ENCODE assay signal across 11 mouse cellular contexts in genomic region chr9:78385893-78386292, GRCm38 (mm10). TPM values are rescaled to one million over a fixed set of nuclear protein-coding genes. Genes with fewer than 3 reads are reported as not detected.
DNase-seq lines count a peak whose midpoint lies in the region; ATAC-seq and TF ChIP-seq lines count a peak whose summit lies in the region.
"Had no signal": no experiment of that assay in that cellular context is flagged by ENCODE, and none has a peak within 500 bp of the region (broad histone marks: within the 10 kb centered on the region; RNA-seq: fewer than 3 reads in every experiment).

No protein-coding gene starts in this region.

- no peak overlapping the region for H3K27ac ChIP-seq in liver, postnatal 0 days (ENCODE audit: low read depth)
- H3K27ac ChIP-seq in liver, embryonic 11.5 days (ENCODE audit: low read depth, low read length): no peak overlapping the region
- no peak overlapping the region for H3K27ac ChIP-seq in lung, postnatal 0 days (ENCODE audit: low read length)
- H3K27ac ChIP-seq: forebrain, embryonic 15.5 days; limb, embryonic 12.5 days had no signal

- TF ChIP-seq CTCF in liver, postnatal 0 days (IDR thresholded peaks at IDR 0.05; ENCODE audit: low read depth): peak; percentile 73
- TF ChIP-seq CTCF in lung, postnatal 0 days (IDR thresholded peaks at IDR 0.05): peak; percentile 79

- H3K4me3 ChIP-seq in liver, postnatal 0 days (ENCODE audit: low read depth, low read length): no peak overlapping the region
- no peak overlapping the region for H3K4me3 ChIP-seq in liver, embryonic 11.5 days (ENCODE audit: low read depth, low read length)
- no peak overlapping the region for H3K4me3 ChIP-seq in lung, postnatal 0 days (ENCODE audit: low read depth, low read length)
- H3K4me3 ChIP-seq: forebrain, embryonic 15.5 days; limb, embryonic 12.5 days had no signal

- no peak for ATAC-seq in liver, postnatal 0 days
- no peak for ATAC-seq in liver, embryonic 11.5 days (replicated peaks; ENCODE audit: low FRiP score)
- no peak for ATAC-seq in lung, postnatal 0 days
- ATAC-seq: forebrain, embryonic 15.5 days had no signal

- H3K9me3 ChIP-seq in liver, postnatal 0 days (ENCODE audit: low read length): no peaks in the 10 kb centered on the region
- no peaks in the 10 kb centered on the region for H3K9me3 ChIP-seq in liver, embryonic 11.5 days (ENCODE audit: control insufficient read depth, low read length)
- H3K9me3 ChIP-seq in lung, postnatal 0 days (ENCODE audit: low read length): no peaks in the 10 kb centered on the region
- H3K9me3 ChIP-seq: forebrain, embryonic 15.5 days; limb, embryonic 12.5 days had no signal

- H3K4me2 ChIP-seq in liver, postnatal 0 days (ENCODE audit: low read depth, low read length): no peak overlapping the region
- no peak overlapping the region for H3K4me2 ChIP-seq in liver, embryonic 11.5 days
- H3K4me2 ChIP-seq in lung, postnatal 0 days (replicated peaks; ENCODE audit: low read depth, low read length): no peak overlapping the region
- H3K4me2 ChIP-seq: forebrain, embryonic 15.5 days; limb, embryonic 12.5 days had no signal

- no peaks in the 10 kb centered on the region for H3K4me1 ChIP-seq in liver, postnatal 0 days (ENCODE audit: insufficient read depth)
- H3K4me1 ChIP-seq in liver, embryonic 11.5 days (replicated peaks; ENCODE audit: control insufficient read depth, insufficient read depth, low read length): no peaks in the 10 kb centered on the region
- no peaks in the 10 kb centered on the region for H3K4me1 ChIP-seq in lung, postnatal 0 days (ENCODE audit: insufficient read depth, low read depth, low read length)
- H3K4me1 ChIP-seq: forebrain, embryonic 15.5 days; limb, embryonic 12.5 days had no signal

- 56% methylated on average over 3 of the region's 3 CpGs for WGBS in liver, postnatal 0 days (ENCODE audit: insufficient replicate concordance)
- WGBS in liver, embryonic 11.5 days: 48% methylated on average over 3 of the region's 3 CpGs
- 49% methylated on average over 3 of the region's 3 CpGs for WGBS in lung, postnatal 0 days

- peak; percentile 32 for DNase-seq in adrenal gland, postnatal 14 days
- no peak for DNase-seq in adrenal gland, postnatal 25 days
- DNase-seq in liver, postnatal 0 days: no peak
- DNase-seq in liver, embryonic 11.5 days (ENCODE audit: low spot score): no peak
- DNase-seq in ZHBTc4 (ENCODE audit: low read depth, low spot score): peak; percentile 87
- peak; percentile 48 for DNase-seq in lung, postnatal 0 days (ENCODE audit: low spot score)
- no peak for DNase-seq in layer of hippocampus, adult 8-10 months (ENCODE audit: low spot score in 2 of 2)
- no peak for DNase-seq in gastrocnemius, adult 18-20 months (ENCODE audit: low spot score)
- DNase-seq: heart, postnatal 4 days had no signal

- no peak for TF ChIP-seq EP300 in liver, postnatal 0 days (IDR thresholded peaks at IDR 0.05; ENCODE audit: low read depth)
- no peak for TF ChIP-seq EP300 in lung, postnatal 0 days (IDR thresholded peaks at IDR 0.05)

- no peaks in the 10 kb centered on the region for H3K36me3 ChIP-seq in liver, postnatal 0 days (replicated peaks; ENCODE audit: insufficient read depth, low read length)
- no peaks in the 10 kb centered on the region for H3K36me3 ChIP-seq in liver, embryonic 11.5 days (ENCODE audit: control insufficient read depth, insufficient read depth, low read length)
- no peaks in the 10 kb centered on the region for H3K36me3 ChIP-seq in lung, postnatal 0 days (ENCODE audit: insufficient read depth, low read length)
- H3K36me3 ChIP-seq: forebrain, embryonic 15.5 days; limb, embryonic 12.5 days had no signal

- H3K9ac ChIP-seq in liver, postnatal 0 days (replicated peaks): no peak overlapping the region
- H3K9ac ChIP-seq in liver, embryonic 11.5 days (ENCODE audit: low read depth, low read length): no peak overlapping the region
- H3K9ac ChIP-seq in lung, postnatal 0 days (replicated peaks; ENCODE audit: low read depth): no peak overlapping the region
- H3K9ac ChIP-seq: forebrain, embryonic 15.5 days; limb, embryonic 12.5 days had no signal

- no peaks in the 10 kb centered on the region for H3K27me3 ChIP-seq in liver, postnatal 0 days (ENCODE audit: insufficient read depth, low read length)
- no peaks in the 10 kb centered on the region for H3K27me3 ChIP-seq in liver, embryonic 11.5 days (replicated peaks; ENCODE audit: control insufficient read depth, insufficient read depth, low read length)
- no peaks in the 10 kb centered on the region for H3K27me3 ChIP-seq in lung, postnatal 0 days (replicated peaks; ENCODE audit: insufficient read depth, low read length)
- H3K27me3 ChIP-seq: forebrain, embryonic 15.5 days had no signal

RNA-seq across cellular contexts. Expression of gene Ooep, which starts 7.4 kb away (rescaled TPM):
- not detected in 2 replicates for total RNA-seq in adrenal gland, postnatal 14 days (2021)
- total RNA-seq in adrenal gland, postnatal 25 days (2021): not detected in 2 replicates
- polyA plus RNA-seq in liver, postnatal 0 days (2015; fragmentation: Nextera tagmentation; extraction: Ambion mirVana): not detected in 2 replicates
- polyA plus RNA-seq in liver, embryonic 11.5 days (2014; fragmentation: Nextera tagmentation; extraction: Ambion mirVana): 0.12 and 0.16 TPM in 2 replicates
- polyA plus RNA-seq in lung, postnatal 0 days (2015; fragmentation: Nextera tagmentation; extraction: Ambion mirVana): 3.3 and 4.1 TPM in 2 replicates
- under 1 TPM in 1 of 4 experiments, not detected in 3; 0.14 TPM for total RNA-seq in layer of hippocampus, adult 8-10 months (2022)
- total RNA-seq in gastrocnemius, adult 18-20 months (2021): not detected
- total RNA-seq: heart, postnatal 4 days had no signal

RNA-seq across cellular contexts. Expression of gene Ddx43, which starts 9.7 kb away (rescaled TPM):
- total RNA-seq in adrenal gland, postnatal 14 days (2021): 0.15 TPM in 1 of 2 replicates, not detected in the other
- not detected in 2 replicates for total RNA-seq in adrenal gland, postnatal 25 days (2021)
- polyA plus RNA-seq in liver, postnatal 0 days (2015; fragmentation: Nextera tagmentation; extraction: Ambion mirVana): 0.05 TPM in 1 of 2 replicates, not detected in the other
- polyA plus RNA-seq in liver, embryonic 11.5 days (2014; fragmentation: Nextera tagmentation; extraction: Ambion mirVana): 0.19 and 0.21 TPM in 2 replicates
- 0.05 TPM in 1 of 2 replicates, not detected in the other for polyA plus RNA-seq in lung, postnatal 0 days (2015; fragmentation: Nextera tagmentation; extraction: Ambion mirVana)
- under 1 TPM in 2 of 4 experiments, not detected in 2; 0.14 to 0.20 TPM for total RNA-seq in layer of hippocampus, adult 8-10 months (2022)
- total RNA-seq in gastrocnemius, adult 18-20 months (2021): not detected
- total RNA-seq: heart, postnatal 4 days had no signal

RNA-seq across cellular contexts. Expression of gene Dppa5a, which starts 17.9 kb away (rescaled TPM):
- total RNA-seq in adrenal gland, postnatal 14 days (2021): not detected in 2 replicates
- total RNA-seq in adrenal gland, postnatal 25 days (2021): not detected in 2 replicates
- polyA plus RNA-seq in liver, postnatal 0 days (2015; fragmentation: Nextera tagmentation; extraction: Ambion mirVana): not detected in 2 replicates
- 0.64 TPM in 1 of 2 replicates, not detected in the other for polyA plus RNA-seq in liver, embryonic 11.5 days (2014; fragmentation: Nextera tagmentation; extraction: Ambion mirVana)
- 0.71 and 0.81 TPM in 2 replicates for polyA plus RNA-seq in lung, postnatal 0 days (2015; fragmentation: Nextera tagmentation; extraction: Ambion mirVana)
- under 1 TPM in 1 of 4 experiments, not detected in 3; 0.98 TPM for total RNA-seq in layer of hippocampus, adult 8-10 months (2022)
- total RNA-seq in gastrocnemius, adult 18-20 months (2021): not detected
- total RNA-seq: heart, postnatal 4 days had no signal

RNA-seq across cellular contexts. Expression of gene Gsta2, which starts 30.3 kb away (rescaled TPM):
- 3.3 TPM in 1 of 2 replicates, not detected in the other for total RNA-seq in adrenal gland, postnatal 14 days (2021)
- 4.2 and 10.3 TPM in 2 replicates for total RNA-seq in adrenal gland, postnatal 25 days (2021)
- 1.3 and 2.3 TPM in 2 replicates for polyA plus RNA-seq in liver, postnatal 0 days (2015; fragmentation: Nextera tagmentation; extraction: Ambion mirVana)
- not detected in 2 replicates for polyA plus RNA-seq in liver, embryonic 11.5 days (2014; fragmentation: Nextera tagmentation; extraction: Ambion mirVana)
- polyA plus RNA-seq in lung, postnatal 0 days (2015; fragmentation: Nextera tagmentation; extraction: Ambion mirVana): 4.8 and 4.9 TPM in 2 replicates
- 1 to 10 TPM in 1 of 4 experiments, under 1 TPM in 2, not detected in 1; 0.45 to 2.6 (median 0.64) TPM for total RNA-seq in layer of hippocampus, adult 8-10 months (2022)
- 1 to 10 TPM in 1 of 2 experiments, under 1 TPM in 1; 0.71 to 1.0 TPM for total RNA-seq in gastrocnemius, adult 18-20 months (2021)
- total RNA-seq: heart, postnatal 4 days had no signal
- polyA plus RNA-seq: forebrain, embryonic 15.5 days; limb, embryonic 12.5 days had no signal

RNA-seq across cellular contexts. Expression of gene Cgas, which starts 57.1 kb away (rescaled TPM):
- total RNA-seq in adrenal gland, postnatal 14 days (2021): 1.4 and 1.6 TPM in 2 replicates
- total RNA-seq in adrenal gland, postnatal 25 days (2021): 1.1 and 1.6 TPM in 2 replicates
- polyA plus RNA-seq in liver, postnatal 0 days (2015; fragmentation: Nextera tagmentation; extraction: Ambion mirVana): 0.85 and 0.92 TPM in 2 replicates
- 0.85 and 1.3 TPM in 2 replicates for polyA plus RNA-seq in liver, embryonic 11.5 days (2014; fragmentation: Nextera tagmentation; extraction: Ambion mirVana)
- 0.86 TPM in 2 replicates for polyA plus RNA-seq in lung, postnatal 0 days (2015; fragmentation: Nextera tagmentation; extraction: Ambion mirVana)
- total RNA-seq in layer of hippocampus, adult 8-10 months (2022): 1 to 10 TPM in 2 of 4 experiments, under 1 TPM in 2; 0.68 to 1.5 (median 0.91) TPM
- total RNA-seq in gastrocnemius, adult 18-20 months (2021): under 1 TPM; 0.11 to 0.14 TPM

Comparison
In these comparisons a context has a peak if more than half of its experiments do, and no peak if none do; other contexts are left out.
1. DNase-seq: peak in adrenal gland, postnatal 14 days (single experiment), ZHBTc4 (single experiment) and lung, postnatal 0 days (single experiment); none in adrenal gland, postnatal 25 days (single experiment), liver, postnatal 0 days (single experiment), liver, embryonic 11.5 days (single experiment), layer of hippocampus, adult 8-10 months (0 of 2) and gastrocnemius, adult 18-20 months (single experiment).